Mouse (Mus musculus): ENCODE results near the gene Fscn3.

The Fscn3 gene

GRCm38 (mm10) chr6:28427096-28427839, at the start of gene Fscn3:
Gene Fscn3 (plus strand): TSS chr6:28427789.
- peak; percentile 56 to 61 for DNase-seq

- DNase-seq, result no peak
Measured at GRCm38 (mm10) chr6:28381983-28382382, 45.6 kb upstream of the Fscn3 start.

- DNase-seq, result no peak
Measured at GRCm38 (mm10) chr6:28385169-28385568, 42.4 kb upstream of the Fscn3 start.

DNA sequence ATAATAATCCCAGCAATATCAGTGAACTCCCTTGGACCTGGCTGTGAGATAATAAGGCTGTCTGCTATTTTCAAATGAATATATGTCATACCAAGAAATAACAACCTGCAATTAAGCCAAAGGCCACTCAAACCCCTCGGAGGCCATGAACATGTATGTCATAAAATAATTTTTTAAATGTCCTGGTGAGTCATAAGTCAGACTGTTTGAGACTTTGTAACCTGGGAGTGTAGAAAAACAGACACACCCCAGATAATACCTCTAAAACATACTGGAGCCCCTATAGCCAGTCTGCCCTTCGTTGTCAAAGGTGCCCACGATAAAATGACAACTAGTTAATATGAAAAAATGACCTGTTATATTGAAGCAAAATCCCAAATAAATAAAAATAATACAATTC, 38.6 kb upstream of the Fscn3 start:
- DNase-seq, result no peak

GRCm38 (mm10) chr6:28396051-28396852, 31.3 kb upstream of the Fscn3 start:
- no peak for DNase-seq

DNA sequence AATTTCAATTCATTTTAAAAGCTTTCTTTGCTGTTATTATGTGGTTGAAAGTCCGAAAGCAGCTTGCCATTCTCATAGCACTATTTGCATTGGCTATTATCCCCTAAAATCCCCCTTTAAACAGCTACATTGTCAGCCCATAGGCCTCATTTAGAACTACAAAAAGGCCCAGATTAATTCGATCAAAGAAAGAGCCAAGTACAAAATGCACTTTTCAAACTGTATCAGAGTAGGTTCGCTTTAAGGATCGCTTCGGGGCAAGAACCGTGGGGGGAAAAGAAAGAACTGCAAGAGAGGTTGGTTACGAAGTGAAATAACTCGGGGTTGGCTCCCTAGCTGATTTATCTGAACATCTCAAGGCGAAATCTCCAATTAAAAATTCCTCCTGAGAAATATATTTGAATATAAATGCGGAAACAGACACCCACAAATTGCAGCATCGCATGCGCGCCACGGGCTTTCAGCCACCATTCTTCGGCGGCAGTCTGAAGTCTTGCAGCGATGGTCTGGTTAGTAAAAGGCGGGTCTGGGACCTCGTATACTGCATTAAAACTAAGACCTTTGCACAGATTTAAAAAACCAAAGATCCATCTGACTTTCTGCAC, 30.6 kb upstream of the Fscn3 start:
- peak; percentile 28 to 43 for DNase-seq

DNA sequence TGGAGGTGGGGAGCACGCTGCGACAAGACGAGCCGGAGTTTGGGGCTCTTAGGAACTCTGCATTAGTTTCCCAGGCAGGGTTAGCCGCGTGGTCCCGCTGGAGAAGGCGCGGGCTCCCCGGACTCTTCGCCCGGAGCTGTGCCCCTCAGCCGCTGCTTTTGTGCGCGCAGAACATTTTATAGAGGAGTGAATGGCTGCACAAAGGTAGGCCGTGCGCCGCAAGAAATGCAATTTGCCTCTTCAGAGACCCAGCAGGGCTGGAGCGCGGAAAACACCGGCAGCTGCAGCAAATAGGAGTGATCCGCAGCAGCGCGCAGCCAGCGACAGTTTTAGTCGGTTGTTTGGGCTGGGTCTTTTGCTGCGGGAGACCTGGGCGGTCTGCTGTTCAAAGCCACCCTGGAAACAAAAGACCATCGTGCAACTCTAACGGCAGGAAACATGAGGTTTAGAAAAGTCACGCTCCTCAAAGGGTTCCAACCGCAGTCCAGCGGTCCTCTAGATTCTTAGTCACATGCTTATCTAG, 29.8 kb upstream of the Fscn3 start, which contains the start of gene Zfp800:
Gene Zfp800, minus strand, starts transcription at position 325 of the 523 bp plus-strand sequence.
- DNase-seq, result peak; percentile 18 to 31

DNA sequence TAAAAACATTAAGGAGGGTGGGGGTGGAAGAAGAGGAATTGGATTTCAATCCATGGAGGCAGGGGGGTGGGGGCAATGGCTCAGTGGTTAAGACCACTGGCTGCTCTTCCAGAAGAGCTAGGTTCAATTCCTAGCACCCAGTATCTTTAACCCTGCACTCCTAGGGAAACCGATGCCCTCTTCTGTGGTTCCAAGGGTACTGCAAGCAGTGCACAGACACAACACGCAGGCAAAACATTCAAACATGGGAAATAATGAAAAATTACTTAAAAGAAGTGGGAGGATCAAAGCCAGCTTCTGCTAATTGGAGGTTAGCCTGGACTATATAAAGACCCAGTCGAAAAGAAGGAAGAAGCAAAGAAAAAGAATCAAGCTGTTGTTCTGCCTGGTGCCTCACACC, 28.9 kb upstream of the Fscn3 start:
- DNase-seq, result peak in 1 of 2 experiments; percentile 20

DNA sequence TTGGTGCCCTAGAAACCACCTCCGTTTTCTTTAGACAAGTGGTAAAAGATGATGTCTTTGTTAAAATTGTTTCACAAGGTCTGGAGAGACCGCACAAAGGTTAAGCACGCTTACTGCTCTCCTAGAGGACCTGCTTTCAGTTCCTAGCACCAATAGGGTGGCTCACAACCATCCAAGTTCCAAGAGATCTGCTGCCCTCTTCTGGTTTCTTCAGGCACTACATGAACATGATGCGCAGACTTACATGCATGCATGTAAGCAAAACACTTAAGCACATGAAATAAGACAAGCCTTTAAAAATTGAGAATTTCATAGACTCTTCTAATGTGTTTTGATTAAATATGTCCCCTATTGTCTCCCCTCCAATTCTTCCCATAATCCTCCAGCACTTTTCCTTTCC, 27.8 kb upstream of the Fscn3 start:
- DNase-seq, result peak; percentile 13 to 25

DNA sequence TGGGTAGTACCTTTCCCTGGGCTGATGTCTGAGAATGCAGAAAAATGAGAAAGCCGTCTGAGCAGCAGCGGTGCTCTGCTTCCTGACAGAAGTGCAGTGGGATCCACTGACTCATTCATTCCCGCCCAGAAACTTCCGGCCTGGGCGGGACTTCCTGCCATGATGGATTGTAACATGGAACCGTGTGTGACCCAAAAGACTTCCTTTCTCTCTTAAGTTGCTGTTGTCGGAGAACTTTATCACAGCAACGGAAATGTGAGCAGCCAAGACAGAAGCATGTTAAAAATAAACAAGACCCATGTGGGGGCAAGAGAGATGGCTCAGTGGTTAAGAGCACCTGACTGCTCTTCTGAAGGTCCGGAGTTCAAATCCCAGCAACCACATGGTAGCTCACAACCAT, 17.5 kb upstream of the Fscn3 start:
- no peak for DNase-seq

DNA sequence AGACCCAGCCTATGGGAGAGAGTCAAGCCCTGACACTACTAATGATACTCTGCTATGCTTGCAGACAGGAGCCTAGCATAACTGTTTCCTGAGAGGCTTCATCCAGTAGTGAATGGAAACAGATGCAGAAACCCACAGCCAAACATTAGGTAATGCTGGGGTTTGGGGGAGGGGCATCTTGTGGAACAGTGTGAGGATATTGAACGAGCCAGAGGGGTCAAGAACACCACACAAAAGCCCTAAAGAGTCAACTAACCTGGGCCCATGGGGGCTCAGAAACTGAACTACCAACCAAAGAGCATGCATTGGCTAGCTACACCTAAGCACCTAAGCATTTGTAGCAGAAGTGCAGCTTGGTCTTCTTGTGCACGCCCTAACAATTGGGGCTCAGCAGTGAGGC, 16.4 kb upstream of the Fscn3 start:
- DNase-seq, result no peak

GRCm38 (mm10) chr6:28416981-28417380, 10.6 kb upstream of the Fscn3 start:
- DNase-seq, result no peak

DNA sequence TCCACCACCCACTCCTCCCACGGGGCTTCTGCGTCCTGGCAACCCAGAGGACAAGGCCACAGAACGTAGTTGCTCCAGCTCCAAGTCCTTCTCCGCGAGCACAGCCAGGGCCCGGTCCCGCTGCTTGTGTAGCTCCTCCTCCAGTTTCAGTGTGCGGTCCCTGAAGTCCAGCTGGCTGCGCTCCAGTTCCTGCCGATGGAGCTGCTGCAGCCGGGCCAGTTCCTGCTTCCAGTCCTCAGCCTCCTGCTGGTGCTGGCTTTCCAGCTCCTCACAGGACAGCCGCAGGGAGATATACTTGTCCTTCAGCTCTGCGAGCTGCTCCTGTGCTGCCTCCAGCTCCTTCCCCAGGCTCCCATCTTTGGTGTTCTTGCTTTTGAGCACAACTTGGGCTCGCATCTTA, 9.1 kb upstream of the Fscn3 start:
- peak; percentile 84 to 86 for DNase-seq

DNA sequence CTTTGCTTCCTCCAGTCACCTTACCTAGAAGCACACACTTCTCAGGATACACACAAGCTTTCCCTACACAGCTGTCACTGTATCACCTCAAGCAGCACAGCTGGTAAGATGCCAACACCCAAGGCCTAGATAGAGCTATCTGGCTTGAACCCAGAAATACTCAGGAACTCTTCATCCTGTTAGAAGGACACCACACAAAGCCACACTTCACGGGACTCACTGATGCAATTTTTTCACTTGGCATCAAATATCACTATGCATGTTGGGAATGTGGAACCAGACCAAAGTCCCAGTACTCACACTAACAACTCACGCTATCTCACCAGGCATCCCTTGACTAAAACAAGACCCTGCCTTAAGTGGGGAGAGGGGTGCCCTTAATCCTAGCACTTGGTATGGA, 7.9 kb upstream of the Fscn3 start:
- DNase-seq, result no peak

GRCm38 (mm10) chr6:28420361-28420760, 7.2 kb upstream of the Fscn3 start:
- DNase-seq, result no peak

DNA sequence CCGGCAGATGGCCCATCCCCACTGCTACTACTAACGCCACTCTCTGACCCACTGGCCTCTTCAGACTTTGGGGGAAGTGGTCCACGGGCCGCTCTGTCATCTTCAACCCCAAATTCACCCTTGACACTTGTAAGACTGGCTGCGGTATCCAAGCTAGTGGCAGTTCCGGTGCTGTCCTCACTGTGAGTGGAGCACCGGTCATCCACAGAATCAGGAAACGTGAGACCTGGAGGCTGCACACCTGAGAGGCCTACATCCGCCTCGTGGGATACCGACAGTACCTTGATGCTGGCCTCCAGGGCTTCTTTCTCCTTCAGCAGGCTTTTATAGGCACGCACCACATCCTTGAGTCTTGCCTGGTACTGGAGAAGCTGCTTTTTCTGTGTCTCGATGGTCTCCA, 6.7 kb upstream of the Fscn3 start:
- DNase-seq, result no peak

- DNase-seq, result peak; percentile 92 to 93
Measured at GRCm38 (mm10) chr6:28421469-28422000, 6.1 kb upstream of the Fscn3 start.

- DNase-seq, result peak in 1 of 2 experiments; percentile 13
Measured at GRCm38 (mm10) chr6:28422651-28423290, 4.8 kb upstream of the Fscn3 start.

DNA sequence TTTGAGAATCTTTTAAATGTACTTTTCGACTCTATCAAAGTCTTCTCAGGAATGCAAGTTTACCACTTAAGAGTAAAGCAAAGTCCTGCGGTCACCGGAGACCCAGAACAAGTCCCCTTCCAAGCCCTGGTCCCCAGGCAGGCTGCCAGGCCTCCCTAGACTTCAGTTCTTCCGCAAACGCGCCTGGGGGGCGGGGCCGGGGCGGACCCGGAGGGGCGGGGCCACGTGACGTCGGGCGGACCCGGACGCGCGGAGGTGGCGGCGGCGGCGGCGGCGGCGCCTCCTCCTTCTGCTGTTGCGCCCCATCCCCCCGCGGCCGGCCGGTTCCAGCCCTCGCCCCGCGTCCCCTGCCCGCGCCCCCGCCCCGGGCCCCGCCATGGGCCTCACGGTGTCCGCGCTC, 4.3 kb upstream of the Fscn3 start, which contains the start of gene Arf5:
Gene Arf5, plus strand, starts transcription at position 248 of the 400 bp plus-strand sequence.
- peak; percentile 96 to 98 for DNase-seq

- peak; percentile 69 to 75 for DNase-seq
Measured at GRCm38 (mm10) chr6:28423767-28424695, 3.6 kb upstream of the Fscn3 start.

DNA sequence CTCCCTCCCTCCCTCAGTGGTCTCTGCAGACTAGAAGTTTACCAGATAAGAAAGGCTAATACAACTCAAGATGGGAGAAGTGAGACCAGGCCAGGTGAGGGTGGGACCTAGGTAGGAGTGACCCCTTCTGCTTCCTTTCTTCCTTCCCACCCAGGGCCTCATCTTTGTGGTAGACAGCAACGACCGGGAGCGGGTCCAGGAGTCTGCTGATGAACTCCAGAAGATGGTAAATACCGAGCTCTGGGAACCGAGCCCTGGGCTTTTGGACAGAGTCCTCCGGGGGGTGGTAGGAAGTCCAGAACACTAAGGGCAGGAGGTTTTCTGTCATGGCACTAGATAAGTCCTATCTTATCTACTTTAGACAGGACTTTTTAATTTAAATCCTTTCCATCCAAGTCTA, 2.6 kb upstream of the Fscn3 start:
- DNase-seq, result peak; percentile 22 to 25

Data from cerebellum, postnatal 14 days (tissue).